Mouse (Mus musculus) kidney, postnatal 14 days (tissue): ENCODE results near the gene Gm17018.
A peak's percentile ranks its signal among the peaks of the same experiment; 100 is the strongest.
"Not testable (repeated sequence)": the region's sequence is repeated elsewhere in the genome, so short reads cannot be mapped to it uniquely, and the experiment has no call there.

Experiments used
- DNase-seq: peaks from one replicate; pipeline ENCODE4 v3.0.0; 2022; ENCODE audit warnings: mixed read lengths

The Gm17018 gene

GRCm38 (mm10) chr19:45560153-45560890 is at the start of gene Gm17018, which contains the start of gene Poll:
TSS of gene Gm17018 (plus strand) at chr19:45560615.
TSS of gene Poll (minus strand) at chr19:45560531.
- DNase-seq: peak; percentile 90

- DNase-seq: no peak
Observed at GRCm38 (mm10) chr19:45510680-45511079, 49.7 kb upstream of the Gm17018 start.

- no peak for DNase-seq
Observed at GRCm38 (mm10) chr19:45511406-45511805, 49.0 kb upstream of the Gm17018 start.

GRCm38 (mm10) chr19:45515341-45515740 is 45.1 kb upstream of the Gm17018 start:
- DNase-seq: no peak

- DNase-seq: no peak
Observed at GRCm38 (mm10) chr19:45516264-45516663, 44.2 kb upstream of the Gm17018 start.

- DNase-seq: no peak
Observed at GRCm38 (mm10) chr19:45527382-45527781, 33.0 kb upstream of the Gm17018 start.

GRCm38 (mm10) chr19:45527931-45528534 is 32.4 kb upstream of the Gm17018 start:
- DNase-seq: no peak

GRCm38 (mm10) chr19:45529294-45529693 is 31.1 kb upstream of the Gm17018 start:
- no peak for DNase-seq

GRCm38 (mm10) chr19:45530200-45530995 is 30.0 kb upstream of the Gm17018 start:
- DNase-seq: no peak

- DNase-seq: peak; percentile 23
Observed at GRCm38 (mm10) chr19:45531554-45531953, 28.9 kb upstream of the Gm17018 start.

- no peak for DNase-seq
Observed at GRCm38 (mm10) chr19:45533617-45534016, 26.8 kb upstream of the Gm17018 start.

- DNase-seq: no peak
Observed at GRCm38 (mm10) chr19:45535214-45535735, 25.1 kb upstream of the Gm17018 start.

GRCm38 (mm10) chr19:45535929-45536328 is 24.5 kb upstream of the Gm17018 start:
- DNase-seq: no peak

- peak; percentile 71 for DNase-seq
Observed at GRCm38 (mm10) chr19:45537505-45537904, 22.9 kb upstream of the Gm17018 start.

- no peak for DNase-seq
Observed at GRCm38 (mm10) chr19:45540657-45541408, 19.6 kb upstream of the Gm17018 start.

- peak; percentile 50 for DNase-seq
Observed at GRCm38 (mm10) chr19:45541409-45542041, 18.9 kb upstream of the Gm17018 start.

GRCm38 (mm10) chr19:45542061-45542460 is 18.4 kb upstream of the Gm17018 start:
- no peak for DNase-seq

GRCm38 (mm10) chr19:45544152-45544924 is 16.1 kb upstream of the Gm17018 start:
- DNase-seq: peak; percentile 25

- peak; percentile 88 for DNase-seq
Observed at GRCm38 (mm10) chr19:45544925-45545321, 15.5 kb upstream of the Gm17018 start.

GRCm38 (mm10) chr19:45548196-45548595 is 12.2 kb upstream of the Gm17018 start:
- not testable (repeated sequence) for DNase-seq
